Mouse (Mus musculus) heart, embryonic 14.5 days (tissue): ENCODE measurements at regions not wholly inside any gene's neighbourhood (a gene's known extent, or its start where the extent isn't known, plus 50 kb on each side); places are given as distances from the start of the nearest gene placed in this dataset.

ENCODE experiments used
- ATAC-seq: fragments of 200-750 bp; cut with Nextera tagmentation; 2 replicates; pipeline ENCODE4 v1.8.0; 2017; ENCODE audit warnings: low read depth, moderate TSS enrichment; ENCODE audit not compliant: insufficient number of reproducible peaks, insufficient read depth, low FRiP score
- H3K27ac ChIP-seq, 2 experiments: fragments of 200-500 bp in 1 of 2; fragments of 300-500 bp in 1 of 2; sonication (generic) in 1 of 2; replicated peaks in 1 of 2; 2 replicates each; pipeline ENCODE4 v1.5.1; 2012 to 2014; ENCODE audit warnings: low read depth in 2 of 2, low read length in 2 of 2, control low read depth in 1 of 2, mild to moderate bottlenecking in 1 of 2, mixed read lengths in 1 of 2; ENCODE audit not compliant: control insufficient read depth in 1 of 2, insufficient read depth in 1 of 2
- H3K27me3 ChIP-seq: fragments of 300-500 bp; sonication (generic); 2 replicates; pipeline ENCODE4 v1.6.1; 2014; ENCODE audit warnings: mild to moderate bottlenecking, low read length, control low read depth; ENCODE audit not compliant: control insufficient read depth, insufficient read depth
- H3K36me3 ChIP-seq: fragments of 300-500 bp; sonication (generic); 2 replicates; pipeline ENCODE4 v1.6.1; 2014; ENCODE audit warnings: mild to moderate bottlenecking, control low read depth, low read length, mixed read lengths; ENCODE audit not compliant: control insufficient read depth, insufficient read depth
- H3K4me1 ChIP-seq, 2 experiments: fragments of 200-500 bp in 1 of 2; fragments of 300-500 bp in 1 of 2; sonication (generic) in 1 of 2; 2 replicates each; pipeline ENCODE4 v1.6.1; 2012 to 2014; ENCODE audit warnings: low read length in 2 of 2, control low read depth in 1 of 2, mixed read lengths in 1 of 2; ENCODE audit not compliant: control insufficient read depth in 2 of 2, insufficient read depth in 2 of 2
- H3K4me2 ChIP-seq: fragments of 300-500 bp; sonication (generic); 2 replicates; pipeline ENCODE4 v1.6.1; 2014; ENCODE audit warnings: mild to moderate bottlenecking, low read length
- H3K4me3 ChIP-seq, 2 experiments: fragments of 200-500 bp in 1 of 2; fragments of 300-500 bp in 1 of 2; sonication (generic) in 1 of 2; 2 replicates each; pipeline ENCODE4 v1.5.1; 2012 to 2014; ENCODE audit warnings: low read length in 2 of 2, mild to moderate bottlenecking in 2 of 2, control low read depth in 1 of 2, low read depth in 1 of 2, moderate library complexity in 1 of 2; ENCODE audit not compliant: control insufficient read depth in 1 of 2, insufficient read depth in 1 of 2
- H3K9ac ChIP-seq: fragments of 300-500 bp; sonication (generic); 2 replicates; pipeline ENCODE4 v1.6.1; 2014; ENCODE audit warnings: mild to moderate bottlenecking, low read length
- H3K9me3 ChIP-seq: fragments of 300-500 bp; sonication (generic); 2 replicates; pipeline ENCODE4 v1.6.1; 2016; ENCODE audit warnings: low read length, control low read depth; ENCODE audit not compliant: control insufficient read depth
- WGBS: fragments of 180-500 bp; shearing (Covaris S2); extraction: QIAGEN DNeasy Blood & Tissue Kit; methylation state at CpG from one replicate; pipeline ENCODE4 v1.1.7; 2014; 5-methylcytosine and 5-hydroxymethylcytosine counted together

DNA sequence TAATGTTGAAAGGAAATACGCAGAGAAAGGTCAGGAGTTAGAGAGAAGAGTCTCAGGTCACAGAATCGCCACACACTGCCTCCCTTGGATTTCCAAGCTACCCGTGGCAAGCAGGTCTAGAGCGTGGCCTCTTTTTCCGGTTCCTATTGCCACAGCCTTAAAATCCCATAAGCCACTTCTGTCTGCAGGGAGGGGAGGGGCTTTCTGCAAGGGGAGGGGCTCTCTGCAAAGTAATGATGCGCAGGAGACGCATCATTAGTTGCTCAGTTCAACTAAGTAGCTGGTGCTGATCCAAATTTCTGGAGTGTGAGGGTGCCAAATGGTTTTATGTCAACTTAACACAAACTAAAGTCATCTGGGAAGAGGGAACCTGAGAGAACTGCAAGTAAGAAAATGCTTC is 179.6 kb downstream of the Dact1 start:
- Histone ChIP-seq H3K36me3 (no peaks in the 10 kb centered on the region), H3K27me3 (no peaks in the 10 kb centered on the region), H3K4me3 (no peak overlapping the region), H3K9me3 (no peaks in the 10 kb centered on the region), H3K4me1 (peaks cover 0 to 11% of the 10 kb centered on the region in 2 experiments; a peak in 3 of 4 replicates), H3K9ac (no peak overlapping the region), H3K4me2 (no peak overlapping the region), H3K27ac (no peak overlapping the region)
- ATAC-seq = no peak
- 75% methylated on average over 7 of the region's 7 CpGs for WGBS

GRCm38 (mm10) chr12:71494803-71495293 is 185.2 kb downstream of the Dact1 start:
- H3K36me3 ChIP-seq = no peaks in the 10 kb centered on the region
- peak overlapping the region; percentile 28; the same call in 1 of the 2 replicates for H3K4me2 ChIP-seq
- no peaks in the 10 kb centered on the region for H3K27me3 ChIP-seq
- H3K9me3 ChIP-seq = no peaks in the 10 kb centered on the region
- H3K9ac ChIP-seq = 0 out of 2 replicates have a peak overlapping the region, but pooled peaks have one; percentile 11
- H3K4me3 ChIP-seq = no peak overlapping the region
- peak overlapping the region; percentile 6 to 49 for H3K27ac ChIP-seq
- peaks cover 5 to 12% of the 10 kb centered on the region in 2 experiments; a peak in 3 of 4 replicates for H3K4me1 ChIP-seq
- 58% methylated on average over 10 of the region's 10 CpGs for WGBS
- ATAC-seq = no peak

DNA sequence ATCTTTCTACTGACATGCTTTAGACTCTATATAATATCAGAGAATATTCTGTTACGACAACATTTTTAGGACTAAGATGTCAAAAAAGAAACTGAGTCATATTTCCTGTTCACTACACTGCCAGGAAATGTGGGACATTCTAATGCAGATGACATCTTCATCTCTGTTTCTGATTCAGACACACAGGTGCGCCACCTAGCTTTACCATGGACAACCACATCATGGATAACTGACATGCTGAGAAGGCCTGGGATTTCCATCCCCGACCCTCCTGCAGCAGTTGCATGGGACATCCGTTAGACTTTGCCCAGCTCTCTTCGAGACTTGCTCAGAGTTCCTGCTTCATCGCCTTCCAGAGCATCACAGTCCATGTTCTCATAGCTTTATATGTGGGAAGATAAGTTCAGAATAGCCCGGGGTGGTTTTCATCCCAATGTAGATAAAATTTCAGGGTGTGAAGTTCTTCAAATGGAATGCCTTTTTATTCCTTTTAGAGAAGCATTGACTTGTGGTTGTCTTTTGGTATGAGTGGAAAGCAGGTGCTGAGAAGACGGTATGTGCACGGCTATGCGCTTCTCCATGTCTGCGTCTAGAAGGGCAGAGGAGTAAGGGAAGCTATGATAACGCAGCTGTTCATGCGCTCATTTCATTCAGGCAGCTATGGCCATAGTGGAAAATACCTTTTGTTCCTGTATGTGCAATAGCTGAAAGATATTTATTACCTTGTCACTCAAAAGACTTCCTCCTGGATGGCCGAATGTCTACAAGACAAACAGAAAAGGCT is 188.8 kb downstream of the Dact1 start:
- peaks cover 5 to 12% of the 10 kb centered on the region in 2 experiments; a peak in 3 of 4 replicates for H3K4me1 ChIP-seq
- 65% methylated on average over 14 of the region's 14 CpGs for WGBS
- no peak overlapping the region for H3K27ac ChIP-seq
- no peak overlapping the region for H3K9ac ChIP-seq
- H3K4me3 ChIP-seq = no peak overlapping the region
- ATAC-seq = no peak
- no peaks in the 10 kb centered on the region for H3K36me3 ChIP-seq
- no peak overlapping the region for H3K4me2 ChIP-seq
- H3K27me3 ChIP-seq = no peaks in the 10 kb centered on the region
- H3K9me3 ChIP-seq = no peaks in the 10 kb centered on the region

DNA sequence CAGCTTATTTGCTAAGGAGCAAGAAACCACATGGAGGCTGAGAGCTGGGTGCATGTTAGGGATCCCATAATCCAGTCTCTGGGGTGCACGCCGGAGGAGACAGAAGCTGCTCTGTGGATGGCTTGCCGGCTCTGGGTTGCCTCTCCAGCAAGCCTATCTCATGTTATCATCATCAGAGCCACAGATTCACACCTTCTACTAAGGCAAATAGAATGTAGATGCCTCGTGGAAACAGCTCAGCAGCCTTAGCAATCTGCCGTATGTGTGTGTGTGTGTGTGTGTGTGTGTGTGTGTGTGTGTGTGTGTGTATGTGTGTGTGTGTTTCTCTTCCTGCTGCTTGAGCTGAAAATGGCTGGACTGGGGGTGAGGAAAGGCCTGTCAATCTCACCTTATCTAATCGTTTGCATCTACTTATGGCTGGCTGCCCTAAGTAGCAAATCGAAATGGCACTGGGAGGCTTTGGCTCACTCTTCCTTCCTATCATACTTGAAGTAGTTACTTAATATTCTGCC is 191.7 kb downstream of the Dact1 start:
- Histone ChIP-seq H3K4me3 (no peak overlapping the region), H3K27ac (no peak overlapping the region), H3K27me3 (no peaks in the 10 kb centered on the region), H3K4me1 (no peaks in the 10 kb centered on the region; a peak in 1 of 4 replicates), H3K9ac (no peak overlapping the region), H3K9me3 (no peaks in the 10 kb centered on the region), H3K4me2 (no peak overlapping the region), H3K36me3 (no peaks in the 10 kb centered on the region)
- 34% methylated on average over 7 of the region's 7 CpGs for WGBS
- no peak for ATAC-seq

- Histone ChIP-seq H3K4me3 (no peak overlapping the region), H3K4me2 (no peak overlapping the region), H3K36me3 (no peaks in the 10 kb centered on the region), H3K9ac (no peak overlapping the region), H3K27me3 (no peaks in the 10 kb centered on the region), H3K9me3 (no peaks in the 10 kb centered on the region), H3K27ac (no peak overlapping the region), H3K4me1 (no peaks in the 10 kb centered on the region; a peak in 1 of 4 replicates)
- 75% methylated on average over 11 of the region's 11 CpGs for WGBS
- no peak for ATAC-seq
Observed at GRCm38 (mm10) chr12:71503265-71503664, 193.6 kb downstream of the Dact1 start.

DNA sequence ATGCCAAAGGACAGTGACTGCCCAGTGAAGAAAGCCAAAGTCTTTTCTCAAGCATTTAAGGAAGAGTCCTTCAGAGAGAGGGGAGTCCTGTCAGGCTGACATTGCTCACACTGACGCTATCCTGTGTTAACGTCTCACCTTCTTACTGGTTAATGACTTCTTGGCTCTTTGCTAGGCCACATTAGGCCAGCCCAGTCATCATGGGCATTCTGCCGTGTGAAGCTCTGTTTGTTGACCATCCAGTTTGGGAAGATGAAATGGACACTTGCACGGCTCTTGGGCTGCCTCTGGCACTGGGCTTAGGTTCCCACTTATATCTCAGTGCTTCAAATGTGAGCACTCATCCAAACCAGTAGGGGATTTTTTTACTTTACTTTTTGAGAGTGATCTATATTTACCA is 196.5 kb downstream of the Dact1 start:
- Histone ChIP-seq H3K27me3 (no peaks in the 10 kb centered on the region), H3K36me3 (no peaks in the 10 kb centered on the region), H3K9me3 (no peaks in the 10 kb centered on the region), H3K4me1 (no peaks in the 10 kb centered on the region; a peak in 1 of 4 replicates), H3K27ac (no peak overlapping the region), H3K4me2 (no peak overlapping the region), H3K9ac (no peak overlapping the region), H3K4me3 (no peak overlapping the region)
- ATAC-seq = no peak
- WGBS = 54% methylated on average over 4 of the region's 4 CpGs

DNA sequence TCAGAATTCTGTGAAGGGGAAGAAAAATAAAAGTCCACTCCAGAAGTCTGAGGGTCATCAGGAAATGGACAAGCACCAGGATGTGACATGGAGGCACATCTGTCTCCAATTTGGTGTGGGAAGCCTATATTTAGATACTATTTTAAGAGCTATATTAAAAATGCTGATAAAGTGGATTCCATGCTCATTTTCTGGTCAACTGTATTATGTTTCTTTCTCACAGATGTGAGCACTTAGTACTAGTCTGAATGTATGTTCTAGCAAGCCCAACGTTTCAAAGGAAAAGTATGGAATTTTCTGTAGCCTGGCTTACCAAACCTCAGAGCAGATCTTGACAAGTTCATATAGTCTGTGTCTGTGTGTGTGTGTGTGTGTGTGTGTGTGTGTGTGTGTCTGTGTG is 197.0 kb downstream of the Dact1 start:
- no peaks in the 10 kb centered on the region for H3K36me3 ChIP-seq
- H3K4me1 ChIP-seq = no peaks in the 10 kb centered on the region
- no peaks in the 10 kb centered on the region for H3K27me3 ChIP-seq
- no peak for ATAC-seq
- no peak overlapping the region for H3K9ac ChIP-seq
- 76% methylated on average over 1 of the region's 1 CpGs for WGBS
- H3K4me2 ChIP-seq = no peak overlapping the region
- H3K9me3 ChIP-seq = no peaks in the 10 kb centered on the region
- H3K4me3 ChIP-seq = no peak overlapping the region
- no peak overlapping the region for H3K27ac ChIP-seq
